Comparison of ENCODE assay signal across 8 mouse cellular contexts in genomic region chr2:35349184-35349583, GRCm38 (mm10). TPM values are rescaled to one million over a fixed set of nuclear protein-coding genes. Genes with fewer than 3 reads are reported as not detected.
DNase-seq lines count a peak whose midpoint lies in the region; ATAC-seq lines count a peak whose summit lies in the region.

No protein-coding gene starts in this region.

- H3K27ac ChIP-seq in neural tube, embryonic 15.5 days (replicated peaks): no peak overlapping the region

- no peaks in the 10 kb centered on the region for H3K27me3 ChIP-seq in neural tube, embryonic 15.5 days (replicated peaks)

- no peaks in the 10 kb centered on the region for H3K36me3 ChIP-seq in neural tube, embryonic 15.5 days

- ATAC-seq in erythroid progenitor cell, adult 5-6 weeks (replicated peaks; ENCODE audit: low FRiP score, poor library complexity, severe bottlenecking): peak; percentile 95
- ATAC-seq in monocyte, adult 5-6 weeks (replicated peaks; ENCODE audit: insufficient number of reproducible peaks, low FRiP score, low TSS enrichment, poor library complexity, severe bottlenecking): peak; percentile 75; the same call in 1 of the 2 replicates
- no peak for ATAC-seq in neural tube, embryonic 15.5 days (ENCODE audit: low FRiP score)

- DNase-seq in kidney, adult 9 months: peak; percentile 50
- DNase-seq in kidney, adult 18-20 months: no peak
- peak; percentile 74 for DNase-seq in MN1 (ENCODE audit: low spot score)
- no peak for DNase-seq in adrenal gland, adult 8-10 months
- no peak for DNase-seq in left cerebral cortex, adult 9 months (ENCODE audit: low spot score in 2 of 2)

- no peaks in the 10 kb centered on the region for H3K4me1 ChIP-seq in neural tube, embryonic 15.5 days

- no peak overlapping the region for H3K4me3 ChIP-seq in neural tube, embryonic 15.5 days (replicated peaks)

- H3K9me3 ChIP-seq in neural tube, embryonic 15.5 days (replicated peaks): no peaks in the 10 kb centered on the region

- H3K4me2 ChIP-seq in neural tube, embryonic 15.5 days: no peak overlapping the region

- H3K9ac ChIP-seq in neural tube, embryonic 15.5 days (replicated peaks): no peak overlapping the region

- WGBS in neural tube, embryonic 15.5 days: 62% methylated on average over 5 of the region's 5 CpGs

RNA-seq across cellular contexts. Expression of gene Stom, which starts 12.4 kb away (rescaled TPM):
- 563 and 590 TPM in 2 replicates for total RNA-seq in erythroid progenitor cell, adult 5-6 weeks (2015; ENCODE audit: low replicate concordance)
- total RNA-seq in erythroid progenitor cell, adult 5-6 weeks (2017; ENCODE audit: low replicate concordance): 638 and 692 TPM in 2 replicates
- 53.6 to 72.6 TPM (median 70.6 TPM) in 3 replicates for total RNA-seq in monocyte, adult 5-6 weeks (2017)
- 10 to 100 TPM; 29.0 to 45.8 (median 37.5) TPM for total RNA-seq in adrenal gland, adult 8-10 months (2022)
- polyA plus RNA-seq in neural tube, embryonic 15.5 days (2015; fragmentation: Nextera tagmentation; extraction: Ambion mirVana): 17.6 and 27.4 TPM in 2 replicates

RNA-seq across cellular contexts. Expression of gene 4930568D16Rik, which starts 18.3 kb away (rescaled TPM):
- total RNA-seq in erythroid progenitor cell, adult 5-6 weeks (2015; ENCODE audit: low replicate concordance): not detected in 2 replicates
- not detected in 2 replicates for total RNA-seq in erythroid progenitor cell, adult 5-6 weeks (2017; ENCODE audit: low replicate concordance)
- not detected in 3 replicates for total RNA-seq in monocyte, adult 5-6 weeks (2017)
- not detected for total RNA-seq in adrenal gland, adult 8-10 months (2022)
- not detected in 2 replicates for polyA plus RNA-seq in neural tube, embryonic 15.5 days (2015; fragmentation: Nextera tagmentation; extraction: Ambion mirVana)

RNA-seq across cellular contexts. Expression of gene 4930402F06Rik, which starts 47.8 kb away (rescaled TPM):
- not detected in 2 replicates for total RNA-seq in erythroid progenitor cell, adult 5-6 weeks (2015; ENCODE audit: low replicate concordance)
- not detected in 2 replicates for total RNA-seq in erythroid progenitor cell, adult 5-6 weeks (2017; ENCODE audit: low replicate concordance)
- not detected in 3 replicates for total RNA-seq in monocyte, adult 5-6 weeks (2017)
- not detected for total RNA-seq in adrenal gland, adult 8-10 months (2022)
- not detected in 2 replicates for polyA plus RNA-seq in neural tube, embryonic 15.5 days (2015; fragmentation: Nextera tagmentation; extraction: Ambion mirVana)

Comparison
In these comparisons a context has a peak if more than half of its experiments do, and no peak if none do; other contexts are left out.
1. DNase-seq: peak in kidney, adult 9 months (single experiment) and MN1 (single experiment); none in kidney, adult 18-20 months (single experiment), adrenal gland, adult 8-10 months (single experiment) and left cerebral cortex, adult 9 months (0 of 2).